Mouse (Mus musculus): ENCODE results near the gene Ulk1. TPM values are rescaled to one million over a fixed set of nuclear protein-coding genes. Genes with fewer than 3 reads are reported as not detected.

Gene Ulk1
- polyA plus RNA-seq, 1 experiment from 2014 or later: 66.0 TPM

- WGBS: 95% methylated on average over 8 of the region's 8 CpGs
- peaks cover 7% of the 10 kb centered on the region for H3K4me1 ChIP-seq (ENCODE audit: control insufficient read depth, insufficient read depth, low read length)
- H3K9me3 ChIP-seq (ENCODE audit: control insufficient read depth, low read length): no peaks in the 10 kb centered on the region
- no peak for ATAC-seq (ENCODE audit: low FRiP score, low TSS enrichment)
- DNase-seq: no peak
- H3K4me2 ChIP-seq (ENCODE audit: low read length): no peak overlapping the region
- no peak overlapping the region for H3K9ac ChIP-seq (replicated peaks; ENCODE audit: low read length)
- no peak overlapping the region for H3K27ac ChIP-seq (replicated peaks; ENCODE audit: low read depth, low read length)
- no peaks in the 10 kb centered on the region for H3K27me3 ChIP-seq (ENCODE audit: control insufficient read depth, insufficient read depth, low read length)
- H3K36me3 ChIP-seq (ENCODE audit: control insufficient read depth, insufficient read depth, low read length): no peaks in the 10 kb centered on the region
- H3K4me3 ChIP-seq (replicated peaks; ENCODE audit: low read depth, low read length): no peak overlapping the region
Observed at GRCm38 (mm10) chr5:110763890-110764289, 46.0 kb downstream of the Ulk1 start.

GRCm38 (mm10) chr5:110745021-110745420 lies 64.9 kb downstream of the Ulk1 start:
- ATAC-seq (ENCODE audit: low FRiP score, low TSS enrichment): no peak
- Histone ChIP-seq H3K9me3 (ENCODE audit: control insufficient read depth, low read length) (no peaks in the 10 kb centered on the region), H3K4me1 (ENCODE audit: control insufficient read depth, insufficient read depth, low read length) (no peaks in the 10 kb centered on the region), H3K4me2 (ENCODE audit: low read length) (no peak overlapping the region), H3K9ac (replicated peaks; ENCODE audit: low read length) (no peak overlapping the region), H3K27ac (replicated peaks; ENCODE audit: low read depth, low read length) (no peak overlapping the region), H3K36me3 (ENCODE audit: control insufficient read depth, insufficient read depth, low read length) (peaks cover 5% of the 10 kb centered on the region; the same call in 1 of the 2 replicates), H3K4me3 (replicated peaks; ENCODE audit: low read depth, low read length) (no peak overlapping the region), H3K27me3 (ENCODE audit: control insufficient read depth, insufficient read depth, low read length) (no peaks in the 10 kb centered on the region)
- DNase-seq: no peak
- 87% methylated on average over 1 of the region's 1 CpGs for whole genome bisulfite sequencing

GRCm38 (mm10) chr5:110739496-110740275 lies 70.2 kb downstream of the Ulk1 start:
- Histone ChIP-seq H3K9me3 (ENCODE audit: control insufficient read depth, low read length) (no peaks in the 10 kb centered on the region), H3K36me3 (ENCODE audit: control insufficient read depth, insufficient read depth, low read length) (peaks cover 47% of the 10 kb centered on the region), H3K4me3 (replicated peaks; ENCODE audit: low read depth, low read length) (no peak overlapping the region), H3K4me1 (ENCODE audit: control insufficient read depth, insufficient read depth, low read length) (no peaks in the 10 kb centered on the region), H3K27me3 (ENCODE audit: control insufficient read depth, insufficient read depth, low read length) (no peaks in the 10 kb centered on the region), H3K9ac (replicated peaks; ENCODE audit: low read length) (no peak overlapping the region), H3K4me2 (ENCODE audit: low read length) (no peak overlapping the region), H3K27ac (replicated peaks; ENCODE audit: low read depth, low read length) (no peak overlapping the region)
- no peak for ATAC-seq (ENCODE audit: low FRiP score, low TSS enrichment)
- no peak for DNase-seq
- 99% methylated on average over 7 of the region's 7 CpGs for WGBS

GRCm38 (mm10) chr5:110735606-110736005 lies 74.3 kb downstream of the Ulk1 start:
- Histone ChIP-seq H3K27me3 (ENCODE audit: control insufficient read depth, insufficient read depth, low read length) (no peaks in the 10 kb centered on the region), H3K9me3 (ENCODE audit: control insufficient read depth, low read length) (no peaks in the 10 kb centered on the region), H3K4me2 (ENCODE audit: low read length) (no peak overlapping the region), H3K27ac (replicated peaks; ENCODE audit: low read depth, low read length) (no peak overlapping the region), H3K4me1 (ENCODE audit: control insufficient read depth, insufficient read depth, low read length) (no peaks in the 10 kb centered on the region), H3K36me3 (ENCODE audit: control insufficient read depth, insufficient read depth, low read length) (peaks cover 75% of the 10 kb centered on the region), H3K4me3 (replicated peaks; ENCODE audit: low read depth, low read length) (no peak overlapping the region), H3K9ac (replicated peaks; ENCODE audit: low read length) (no peak overlapping the region)
- 95% methylated on average over 1 of the region's 1 CpGs for WGBS
- DNase-seq (no peak), ATAC-seq (ENCODE audit: low FRiP score, low TSS enrichment) (no peak)

Other genes starting within 250 kb of the Ulk1 start
- gene Noc4l, start 156.7 kb downstream of the Ulk1 start, polyA plus RNA-seq (2014; fragmentation: Nextera tagmentation; extraction: Ambion mirVana): 38.1 and 41.3 TPM in 2 replicates
- 16.2 and 21.7 TPM in 2 replicates for gene Ddx51, start 156.6 kb downstream of the Ulk1 start, polyA plus RNA-seq (2014; fragmentation: Nextera tagmentation; extraction: Ambion mirVana)
- 41.0 and 55.3 TPM in 2 replicates for gene Ep400, start 39.4 kb downstream of the Ulk1 start, polyA plus RNA-seq (2014; fragmentation: Nextera tagmentation; extraction: Ambion mirVana)
- gene Pus1, start 29.4 kb downstream of the Ulk1 start, polyA plus RNA-seq (2014; fragmentation: Nextera tagmentation; extraction: Ambion mirVana): 12.5 and 13.5 TPM in 2 replicates
- gene Hscb, start 29.7 kb upstream of the Ulk1 start, polyA plus RNA-seq (2014; fragmentation: Nextera tagmentation; extraction: Ambion mirVana): 8.1 and 8.9 TPM in 2 replicates
- gene Chek2, start 29.9 kb upstream of the Ulk1 start, polyA plus RNA-seq (2014; fragmentation: Nextera tagmentation; extraction: Ambion mirVana): 2.5 and 5.9 TPM in 2 replicates
- gene Ttc28, start 69.7 kb upstream of the Ulk1 start, polyA plus RNA-seq (2014; fragmentation: Nextera tagmentation; extraction: Ambion mirVana): 29.9 and 30.9 TPM in 2 replicates

Measured in midbrain, embryonic 14.5 days (tissue).